Mouse (Mus musculus): ENCODE results near the gene Qrfp.

DNA sequence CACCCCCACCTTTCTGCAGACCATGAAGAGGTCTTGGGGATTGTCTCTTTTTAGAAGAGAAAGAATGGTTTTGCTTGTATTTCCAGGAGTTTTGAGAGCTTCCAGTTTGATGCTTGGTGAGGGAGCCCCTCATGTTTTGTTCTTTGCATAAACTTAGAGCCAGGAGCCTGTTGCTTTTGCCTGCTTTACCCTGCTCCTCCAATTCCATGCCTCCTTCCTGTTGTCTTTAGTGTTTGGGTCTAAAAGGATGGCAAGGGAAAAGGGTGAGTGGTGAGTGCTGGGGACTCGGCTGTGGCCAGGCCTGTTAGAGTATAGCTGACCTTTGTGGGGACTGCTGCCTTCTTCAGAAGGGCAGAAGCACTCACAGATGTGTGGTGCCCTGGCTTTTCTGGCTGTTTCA, 49.9 kb downstream of the Qrfp start:
- TF ChIP-seq CTCF (IDR thresholded peaks at IDR 0.05; ENCODE audit: insufficient read depth, low read depth, low read length) (no peak), POLR2A (IDR thresholded peaks at IDR 0.05; ENCODE audit: insufficient read depth, low read depth, low read length) (no peak)
